Mouse (Mus musculus): ENCODE results near the gene Vcan.
"Not testable (repeated sequence)": the region's sequence is repeated elsewhere in the genome, so short reads cannot be mapped to it uniquely, and the experiment has no call there.

Vcan gene

GRCm38 (mm10) chr13:89741766-89742685 lies at the start of gene Vcan:
Gene Vcan (minus strand): TSS chr13:89742509.
- peak; percentile 59 for DNase-seq (ENCODE audit: low read depth, low spot score)

GRCm38 (mm10) chr13:89791475-89791874 lies 49.2 kb upstream of the Vcan start:
- DNase-seq (ENCODE audit: low read depth, low spot score), result no peak

GRCm38 (mm10) chr13:89782886-89783285 lies 40.6 kb upstream of the Vcan start:
- no peak for DNase-seq (ENCODE audit: low read depth, low spot score)

- DNase-seq (ENCODE audit: low read depth, low spot score), result no peak
Measured at GRCm38 (mm10) chr13:89780276-89780675, 38.0 kb upstream of the Vcan start.

- DNase-seq (ENCODE audit: low read depth, low spot score), result peak; percentile 56
Measured at GRCm38 (mm10) chr13:89779208-89779911, 37.1 kb upstream of the Vcan start.

GRCm38 (mm10) chr13:89777764-89778163 lies 35.5 kb upstream of the Vcan start:
- no peak for DNase-seq (ENCODE audit: low read depth, low spot score)

GRCm38 (mm10) chr13:89777146-89777545 lies 34.8 kb upstream of the Vcan start:
- no peak for DNase-seq (ENCODE audit: low read depth, low spot score)

GRCm38 (mm10) chr13:89766551-89766950 lies 24.2 kb upstream of the Vcan start:
- DNase-seq (ENCODE audit: low read depth, low spot score), result no peak

GRCm38 (mm10) chr13:89765966-89766365 lies 23.7 kb upstream of the Vcan start:
- no peak for DNase-seq (ENCODE audit: low read depth, low spot score)

- no peak for DNase-seq (ENCODE audit: low read depth, low spot score)
Measured at GRCm38 (mm10) chr13:89762339-89762738, 20.0 kb upstream of the Vcan start.

- DNase-seq (ENCODE audit: low read depth, low spot score), result no peak
Measured at GRCm38 (mm10) chr13:89756347-89756746, 14.0 kb upstream of the Vcan start.

GRCm38 (mm10) chr13:89750562-89750961 lies 8.3 kb upstream of the Vcan start:
- not testable (repeated sequence) for DNase-seq (ENCODE audit: low read depth, low spot score)

GRCm38 (mm10) chr13:89743201-89743600 lies 892 bp upstream of the Vcan start:
- no peak for DNase-seq (ENCODE audit: low read depth, low spot score)

GRCm38 (mm10) chr13:89742686-89743200 lies 434 bp upstream of the Vcan start:
- DNase-seq (ENCODE audit: low read depth, low spot score), result no peak

- peak; percentile 46 for DNase-seq (ENCODE audit: low read depth, low spot score)
Measured at GRCm38 (mm10) chr13:89741116-89741551, 1.2 kb downstream of the Vcan start.

GRCm38 (mm10) chr13:89740243-89741115 lies 1.8 kb downstream of the Vcan start:
- DNase-seq (ENCODE audit: low read depth, low spot score), result peak; percentile 75

- DNase-seq (ENCODE audit: low read depth, low spot score), result peak; percentile 31
Measured at GRCm38 (mm10) chr13:89739696-89740242, 2.5 kb downstream of the Vcan start.

- DNase-seq (ENCODE audit: low read depth, low spot score), result peak; percentile 52
Measured at GRCm38 (mm10) chr13:89738776-89739695, 3.3 kb downstream of the Vcan start.

GRCm38 (mm10) chr13:89738275-89738674 lies 4.0 kb downstream of the Vcan start:
- no peak for DNase-seq (ENCODE audit: low read depth, low spot score)

GRCm38 (mm10) chr13:89735111-89735510 lies 7.2 kb downstream of the Vcan start:
- no peak for DNase-seq (ENCODE audit: low read depth, low spot score)
